Mouse (Mus musculus) thymus, postnatal 0 days (tissue): ENCODE data around the gene Cap2. TPM values are rescaled to one million over a fixed set of nuclear protein-coding genes. Genes with fewer than 3 reads are reported as not detected.

Experiments
- DNase-seq: peaks from one replicate; pipeline ENCODE4 v3.0.0-alpha.2; 2015; ENCODE audit warnings: low spot score
- polyA plus RNA-seq: library from polyadenylated mRNA; unstranded; fragments of >200 nt; fragmentation: Nextera tagmentation; extraction: Ambion mirVana; gene quantifications from 2 replicates; pipeline ENCODE4 v1.2.1, GENCODE M21; 2015

Cap2 gene
- polyA plus RNA-seq, 1 experiment from 2014 or later, result 2.5 TPM

- DNase-seq, result no peak
Observed at GRCm38 (mm10) chr13:46629391-46629790, 127.7 kb downstream of the Cap2 start.

- no peak for DNase-seq
Observed at GRCm38 (mm10) chr13:46632796-46633195, 131.1 kb downstream of the Cap2 start.

- DNase-seq, result no peak
Observed at GRCm38 (mm10) chr13:46633320-46634132, 131.9 kb downstream of the Cap2 start.

GRCm38 (mm10) chr13:46634133-46634488, 132.5 kb downstream of the Cap2 start:
- no peak for DNase-seq

- DNase-seq, result no peak
Observed at GRCm38 (mm10) chr13:46640608-46641468, 139.2 kb downstream of the Cap2 start.

- no peak for DNase-seq
Observed at GRCm38 (mm10) chr13:46642318-46642717, 140.7 kb downstream of the Cap2 start.

- DNase-seq, result no peak
Observed at GRCm38 (mm10) chr13:46644175-46644574, 142.5 kb downstream of the Cap2 start.

- DNase-seq, result no peak
Observed at GRCm38 (mm10) chr13:46645476-46645875, 143.8 kb downstream of the Cap2 start.

- no peak for DNase-seq
Observed at GRCm38 (mm10) chr13:46651853-46652252, 150.2 kb downstream of the Cap2 start.

- DNase-seq, result no peak
Observed at GRCm38 (mm10) chr13:46652671-46653070, 151.0 kb downstream of the Cap2 start.

GRCm38 (mm10) chr13:46653671-46654070, 152.0 kb downstream of the Cap2 start:
- DNase-seq, result no peak

GRCm38 (mm10) chr13:46654566-46654965, 152.9 kb downstream of the Cap2 start:
- DNase-seq, result no peak

GRCm38 (mm10) chr13:46659211-46659610, 157.6 kb downstream of the Cap2 start:
- DNase-seq, result no peak

- DNase-seq, result peak; percentile 71
Observed at GRCm38 (mm10) chr13:46663461-46663964, 161.9 kb downstream of the Cap2 start.

- peak; percentile 94 for DNase-seq
Observed at GRCm38 (mm10) chr13:46669048-46669619, 167.5 kb downstream of the Cap2 start, which contains the start of gene Fam8a1. Gene Fam8a1, plus strand, starts transcription at chr13:46669522.

- DNase-seq, result peak; percentile 55
Observed at GRCm38 (mm10) chr13:46669620-46670271, 168.1 kb downstream of the Cap2 start.

GRCm38 (mm10) chr13:46670514-46670913, 168.9 kb downstream of the Cap2 start:
- peak; percentile 3 for DNase-seq

- DNase-seq, result no peak
Observed at GRCm38 (mm10) chr13:46674601-46675000, 173.0 kb downstream of the Cap2 start.

GRCm38 (mm10) chr13:46677721-46678120, 176.1 kb downstream of the Cap2 start:
- DNase-seq, result no peak

- DNase-seq, result no peak
Observed at GRCm38 (mm10) chr13:46682921-46683320, 181.3 kb downstream of the Cap2 start.

- DNase-seq, result no peak
Observed at GRCm38 (mm10) chr13:46683370-46683769, 181.7 kb downstream of the Cap2 start.
